Mouse (Mus musculus): ENCODE results near the gene Vmn1r69.

Vmn1r69 gene

DNA sequence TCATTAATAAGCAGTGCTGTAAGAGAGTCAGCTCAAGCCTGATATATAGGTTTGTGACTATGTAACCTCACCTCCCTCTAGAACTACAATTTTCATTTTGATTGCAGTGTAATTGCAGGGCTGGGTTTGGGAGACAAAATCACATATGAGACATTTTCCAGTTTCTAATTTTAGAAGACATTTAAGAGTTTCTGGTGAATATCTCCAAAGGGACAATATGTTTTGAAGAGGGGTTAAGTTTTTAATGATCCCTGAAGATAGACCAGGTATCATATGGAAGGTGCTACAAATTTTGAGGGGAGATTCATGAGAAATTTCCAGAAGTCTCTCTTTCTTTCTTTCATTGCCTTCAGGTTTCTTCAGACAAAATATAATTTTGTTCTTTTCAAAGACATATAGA is at the start of gene Vmn1r69:
TSS of gene Vmn1r69 (minus strand) at position 101 of the 400 bp plus-strand sequence.
- no peak for DNase-seq (ENCODE audit: low spot score)

DNA sequence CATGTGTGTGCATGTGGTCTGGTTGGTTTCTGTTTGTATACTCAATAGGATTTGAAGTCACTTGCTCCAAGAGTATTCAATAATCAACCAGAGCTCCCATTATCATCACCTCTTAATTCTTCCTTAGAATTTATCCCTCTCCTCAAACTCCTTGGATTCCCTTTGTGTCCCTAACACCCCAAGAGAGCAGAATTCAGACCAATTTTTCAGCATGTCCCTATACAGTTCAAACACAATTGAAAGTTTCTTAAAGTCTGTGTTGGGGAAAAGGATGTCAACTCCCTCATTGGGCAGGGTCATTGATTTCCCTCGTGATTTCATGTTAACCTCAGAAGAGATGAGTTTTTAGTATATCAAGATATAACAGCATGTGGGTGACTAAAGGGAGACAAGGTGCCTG is 17.8 kb upstream of the Vmn1r69 start, which contains the start of gene Vmn1r70:
TSS of gene Vmn1r70 (plus strand) at position 301 of the 400 bp plus-strand sequence.
- no peak for DNase-seq (ENCODE audit: low spot score)

DNA sequence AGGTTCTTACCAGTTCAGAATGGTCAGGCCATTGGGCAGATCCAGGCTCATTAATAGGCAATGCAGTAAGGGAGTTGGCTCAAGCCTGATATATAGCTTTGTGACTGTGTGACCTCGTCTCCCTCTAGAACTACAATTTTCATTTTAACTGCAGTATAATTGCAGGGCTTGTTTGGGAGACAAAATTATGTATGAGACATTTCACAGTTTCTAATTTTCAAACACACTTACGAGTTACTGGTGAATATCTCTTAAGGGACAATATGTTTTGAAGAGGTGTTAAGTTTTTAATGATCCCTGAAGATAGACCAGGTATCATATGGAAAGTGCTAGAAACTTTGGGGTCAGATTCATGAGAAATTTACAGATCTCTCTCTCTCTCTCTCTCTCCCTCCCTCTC is 55.1 kb downstream of the Vmn1r69 start, which contains the start of gene Vmn1r68:
TSS of gene Vmn1r68 (minus strand) at position 101 of the 400 bp plus-strand sequence.
- DNase-seq (ENCODE audit: low spot score): no peak

Data from c-Kit-positive CD71-positive TER-119-positive erythroid progenitor cells, embryonic 14.5 days (primary cell).